Mouse (Mus musculus) ES-Bruce4 (cell line): ENCODE data around the gene Gp1bb. TPM values are rescaled to one million over a fixed set of nuclear protein-coding genes. Genes with fewer than 3 reads are reported as not detected.

Experiments
- H3K27ac ChIP-seq: 2 replicates; pipeline ENCODE4 v1.5.1; 2012; ENCODE audit warnings: low read length, inconsistent platforms; ENCODE audit not compliant: insufficient read depth
- H3K27me3 ChIP-seq: 2 replicates; pipeline ENCODE4 v1.6.1; 2012; ENCODE audit warnings: mild to moderate bottlenecking, low read length, inconsistent platforms; ENCODE audit not compliant: control insufficient read depth, poor library complexity, insufficient read depth, severe bottlenecking
- H3K36me3 ChIP-seq: 2 replicates; pipeline ENCODE4 v1.6.1; 2012; ENCODE audit warnings: inconsistent platforms, mild to moderate bottlenecking, low read length, moderate library complexity; ENCODE audit not compliant: control insufficient read depth, poor library complexity, insufficient read depth, severe bottlenecking
- H3K4me1 ChIP-seq: one replicate; pipeline ENCODE4 v1.8.1; 2011; ENCODE audit warnings: low read length; ENCODE audit not compliant: control insufficient read depth, insufficient read depth
- H3K4me3 ChIP-seq: 2 replicates; pipeline ENCODE4 v1.5.1; 2011; ENCODE audit warnings: low read depth, mild to moderate bottlenecking, low read length
- H3K9ac ChIP-seq: 2 replicates; pipeline ENCODE4 v1.6.1; 2012; ENCODE audit warnings: low read depth, mild to moderate bottlenecking, inconsistent platforms; ENCODE audit not compliant: poor library complexity, severe bottlenecking
- H3K9me3 ChIP-seq: replicated peaks from 2 replicates; pipeline ENCODE4 v1.6.1; 2012; ENCODE audit warnings: mild to moderate bottlenecking, low read length, inconsistent platforms; ENCODE audit not compliant: control insufficient read depth, poor library complexity, insufficient read depth, severe bottlenecking
- CTCF ChIP-seq: IDR thresholded peaks from one replicate; pipeline ENCODE4 v1.8.1; 2011; ENCODE audit warnings: low read depth, low read length
- EP300 ChIP-seq: IDR thresholded peaks from 2 replicates; pipeline ENCODE4 v1.6.1; 2011; ENCODE audit warnings: low read depth, low read length; ENCODE audit not compliant: insufficient read depth
- POLR2A ChIP-seq: IDR thresholded peaks from one replicate; pipeline ENCODE4 v1.8.1; 2011; ENCODE audit warnings: low read length; ENCODE audit not compliant: insufficient read depth
- polyA plus RNA-seq: library from polyadenylated mRNA; stranded (reverse); fragments of >200 nt; gene quantifications from 2 replicates; pipeline ENCODE4 v1.2.4, GENCODE M21; 2011; ENCODE audit warnings: low read depth; ENCODE audit not compliant: missing spikeins, insufficient read depth, insufficient read length

Gene Gp1bb
- polyA plus RNA-seq, 1 experiment = not detected

DNA sequence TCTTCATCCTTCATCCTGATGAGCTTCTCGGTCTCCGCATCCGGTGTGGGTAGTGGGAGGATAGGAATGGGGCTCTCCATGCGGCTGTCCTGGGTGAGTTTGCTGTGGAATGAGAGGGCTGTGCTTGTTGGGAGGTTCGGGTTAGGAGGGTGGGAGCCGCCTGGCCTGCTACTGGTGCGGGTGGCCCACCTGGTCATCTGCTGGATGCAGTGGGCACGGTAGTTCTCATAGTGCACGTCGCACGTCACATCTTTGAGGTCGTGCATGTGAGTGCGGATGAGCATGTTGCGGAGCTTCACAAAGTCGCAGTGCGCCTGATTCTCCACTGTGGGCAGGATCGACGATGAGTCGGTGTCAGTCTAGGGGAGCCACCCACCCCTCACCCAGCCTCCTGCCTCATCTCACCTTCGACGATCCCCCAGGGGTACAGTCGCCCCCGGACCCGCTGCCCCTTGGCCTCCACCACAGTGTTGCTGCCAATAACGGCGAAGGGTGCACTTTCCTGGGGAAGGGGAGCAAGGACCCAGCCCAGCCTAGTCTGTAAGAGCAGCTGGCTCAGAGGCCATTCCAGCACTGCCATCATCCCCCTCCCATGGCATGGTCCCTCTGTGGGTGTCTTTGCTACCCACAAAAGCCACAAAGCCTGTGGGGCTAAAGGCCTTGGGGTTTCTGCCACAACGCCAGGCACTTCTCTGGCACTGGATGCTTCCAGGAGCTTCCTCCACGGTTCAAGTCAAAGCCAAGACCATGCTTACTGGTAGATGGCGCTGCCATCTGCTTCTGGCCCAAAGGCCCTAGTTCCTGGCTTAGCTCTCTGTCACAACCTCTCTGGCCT, 930 bp upstream of the Gp1bb start:
- H3K27me3 ChIP-seq = peaks cover 7% of the 10 kb centered on the region; the same call in 1 of the 2 replicates
- no peak overlapping the region for H3K27ac ChIP-seq
- no peak overlapping the region for H3K9ac ChIP-seq
- H3K4me1 ChIP-seq = no peaks in the 10 kb centered on the region
- TF ChIP-seq EP300 (no peak), CTCF (no peak), POLR2A (no peak)
- no peak overlapping the region for H3K4me3 ChIP-seq
- no peaks in the 10 kb centered on the region for H3K9me3 ChIP-seq
- no peaks in the 10 kb centered on the region for H3K36me3 ChIP-seq

DNA sequence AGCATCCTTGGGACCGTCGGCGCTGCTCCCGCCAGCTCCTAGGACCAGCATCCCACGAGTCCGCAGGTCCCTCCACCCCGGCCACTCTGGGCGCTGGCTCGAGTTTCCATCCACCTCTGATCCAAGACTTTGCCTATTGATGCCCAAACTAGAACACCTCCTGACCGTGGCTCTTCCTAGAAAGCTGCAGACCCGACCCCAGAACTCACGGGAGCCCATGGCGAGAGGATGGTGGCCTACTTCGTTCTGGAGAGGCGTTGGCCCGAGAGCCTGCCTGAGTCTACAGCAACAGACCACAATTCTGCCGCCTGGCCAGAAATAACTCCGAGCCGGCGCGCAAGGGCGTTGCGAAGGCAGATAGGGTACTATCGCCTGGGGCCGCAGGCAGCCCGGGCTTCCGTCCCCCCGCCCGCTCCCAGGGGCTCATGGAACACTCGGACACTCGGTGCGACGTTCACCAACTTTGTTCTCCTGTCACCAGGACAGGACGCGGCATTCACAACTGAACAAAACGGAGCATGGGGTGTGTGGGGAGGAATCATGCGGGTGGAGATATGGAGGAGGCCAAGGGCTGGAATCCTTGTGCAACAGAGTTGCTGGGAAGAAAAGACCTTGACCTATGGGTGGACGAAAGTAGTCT, 721 bp downstream of the Gp1bb start:
- H3K4me1 ChIP-seq = no peaks in the 10 kb centered on the region
- no peak for TF ChIP-seq POLR2A
- TF ChIP-seq EP300 = no peak
- TF ChIP-seq CTCF = no peak
- H3K27ac ChIP-seq = no peak overlapping the region
- peaks cover 7% of the 10 kb centered on the region; the same call in 1 of the 2 replicates for H3K27me3 ChIP-seq
- H3K4me3 ChIP-seq = peak overlapping the region; percentile 68
- peak overlapping the region; percentile 50 for H3K9ac ChIP-seq
- no peaks in the 10 kb centered on the region for H3K36me3 ChIP-seq
- H3K9me3 ChIP-seq = no peaks in the 10 kb centered on the region

DNA sequence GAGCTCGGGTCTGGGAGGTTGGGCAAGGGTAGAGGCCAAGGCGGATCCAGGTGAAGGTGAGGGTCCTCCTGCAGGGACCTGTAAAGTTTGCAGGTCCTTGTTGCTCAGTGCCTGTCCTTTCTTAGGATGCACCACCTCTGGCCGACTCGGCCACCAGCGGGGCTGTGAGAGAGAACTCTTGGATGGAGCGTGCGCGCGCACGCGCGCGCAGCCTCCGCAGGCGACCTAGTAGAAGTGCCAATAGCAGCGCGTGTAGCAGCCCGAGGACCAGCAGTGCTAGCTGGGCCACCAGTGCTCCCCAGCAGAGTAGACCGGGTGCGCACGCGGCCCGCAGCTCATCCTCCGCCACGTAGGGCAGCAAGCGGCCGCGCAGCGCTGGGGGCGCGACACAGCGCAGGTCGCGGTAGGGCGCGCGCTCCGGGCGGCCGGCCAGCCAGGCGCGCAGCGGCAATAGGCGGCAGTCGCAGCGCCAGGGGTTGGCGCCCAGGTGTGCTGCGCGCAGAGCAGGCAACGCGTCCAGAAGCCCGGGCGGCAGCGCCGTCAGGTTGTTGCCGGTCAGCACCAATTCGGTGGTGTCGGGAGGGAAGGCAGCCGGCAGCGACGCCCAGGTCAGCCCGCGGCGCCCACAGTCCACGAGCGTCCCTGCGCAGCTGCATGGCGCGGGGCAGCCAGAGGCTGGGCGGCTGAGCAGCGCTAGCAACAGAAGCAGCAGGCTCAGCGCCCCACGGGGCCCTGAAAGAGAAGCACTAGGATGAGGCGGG, 1.4 kb downstream of the Gp1bb start:
- H3K4me3 ChIP-seq = peak overlapping the region; percentile 68
- H3K27ac ChIP-seq = no peak overlapping the region
- no peaks in the 10 kb centered on the region for H3K9me3 ChIP-seq
- peaks cover 6% of the 10 kb centered on the region; the same call in 1 of the 2 replicates for H3K27me3 ChIP-seq
- H3K4me1 ChIP-seq = no peaks in the 10 kb centered on the region
- no peaks in the 10 kb centered on the region for H3K36me3 ChIP-seq
- no peak for TF ChIP-seq POLR2A
- H3K9ac ChIP-seq = peak overlapping the region; percentile 50

DNA sequence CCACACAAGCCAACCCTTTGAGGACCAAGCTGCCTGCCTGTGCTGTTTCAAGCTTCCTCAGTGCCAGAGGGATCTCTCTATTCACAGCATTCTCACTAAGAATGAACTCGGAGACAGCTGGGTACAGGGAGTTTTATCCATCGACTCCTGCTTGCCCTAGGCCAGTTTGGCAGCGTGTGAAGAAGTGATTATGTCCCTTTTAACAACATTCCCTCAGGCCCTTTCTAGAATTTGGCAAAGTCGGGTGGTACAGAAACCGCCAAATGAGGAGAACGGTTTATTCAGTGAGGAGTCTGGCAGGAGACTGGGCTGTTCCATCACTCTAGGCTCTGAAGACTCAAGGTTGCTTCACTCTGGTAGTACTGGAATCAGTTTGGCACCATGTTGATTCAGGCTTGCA, 2.0 kb downstream of the Gp1bb start:
- no peak for TF ChIP-seq CTCF
- TF ChIP-seq POLR2A = no peak
- no peak for TF ChIP-seq EP300
- Histone ChIP-seq H3K4me3 (peak overlapping the region; percentile 68), H3K36me3 (no peaks in the 10 kb centered on the region), H3K27me3 (peaks cover 5% of the 10 kb centered on the region; the same call in 1 of the 2 replicates), H3K27ac (no peak overlapping the region), H3K9me3 (no peaks in the 10 kb centered on the region), H3K4me1 (no peaks in the 10 kb centered on the region), H3K9ac (no peak overlapping the region)

DNA sequence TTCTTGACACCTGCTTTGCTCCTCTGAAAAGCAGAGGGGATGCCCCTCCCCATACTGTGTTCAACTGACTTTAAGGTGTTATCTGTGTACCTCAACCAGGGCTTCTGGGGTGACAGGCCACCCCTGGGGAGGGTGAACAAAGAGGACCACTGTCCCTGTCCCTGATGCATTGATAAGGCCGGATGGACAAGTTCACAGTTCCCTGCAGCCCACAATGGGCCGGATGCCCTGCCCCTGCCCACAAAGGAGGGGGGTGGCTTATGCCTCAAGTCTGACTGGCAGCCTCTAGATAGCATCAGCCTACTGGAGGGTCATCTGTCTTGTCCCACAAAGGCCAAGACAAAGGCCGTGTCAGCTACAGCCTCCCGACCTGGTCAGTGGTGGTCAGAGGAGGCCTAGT, 3.1 kb downstream of the Gp1bb start:
- TF ChIP-seq POLR2A (no peak), CTCF (no peak), EP300 (no peak)
- Histone ChIP-seq H3K4me3 (no peak overlapping the region), H3K4me1 (no peaks in the 10 kb centered on the region)

DNA sequence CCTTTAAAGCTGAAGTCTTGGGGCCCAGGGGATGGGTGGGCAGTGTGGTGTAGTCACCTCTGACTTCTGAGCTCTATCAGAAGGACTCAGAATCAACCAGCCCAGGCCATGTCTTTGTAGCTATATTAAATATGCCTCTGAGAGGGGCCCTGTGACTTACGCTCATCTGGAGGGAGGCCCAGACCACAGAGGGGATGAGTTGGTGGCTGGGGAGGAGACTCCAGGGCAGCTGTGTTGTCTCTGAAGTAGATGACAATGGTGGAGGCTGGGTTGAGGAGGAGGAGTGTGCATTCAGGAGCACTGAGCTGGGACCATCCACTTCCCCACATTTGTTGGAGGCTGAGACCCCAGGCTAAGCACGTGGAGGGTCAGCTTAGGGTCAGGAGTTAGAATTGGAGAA, 3.9 kb downstream of the Gp1bb start:
- H3K27me3 ChIP-seq = peaks cover 5% of the 10 kb centered on the region; the same call in 1 of the 2 replicates
- no peak overlapping the region for H3K27ac ChIP-seq
- no peaks in the 10 kb centered on the region for H3K9me3 ChIP-seq
- no peak overlapping the region for H3K9ac ChIP-seq
- H3K4me3 ChIP-seq = no peak overlapping the region
- no peaks in the 10 kb centered on the region for H3K36me3 ChIP-seq
- no peaks in the 10 kb centered on the region for H3K4me1 ChIP-seq
- TF ChIP-seq CTCF (no peak), EP300 (no peak), POLR2A (no peak)

More for the DNA sequence above, 3.1 kb downstream of the Gp1bb start:
- peaks cover 5% of the 10 kb centered on the region; the same call in 1 of the 2 replicates for H3K27me3 ChIP-seq
- no peak overlapping the region for H3K9ac ChIP-seq
- no peak overlapping the region for H3K27ac ChIP-seq
- H3K9me3 ChIP-seq = no peaks in the 10 kb centered on the region
- H3K36me3 ChIP-seq = no peaks in the 10 kb centered on the region
